Mouse (Mus musculus): ENCODE measurements at regions not wholly inside any gene's neighbourhood (a gene's known extent, or its start where the extent isn't known, plus 50 kb on each side); places are given as distances from the start of the nearest gene placed in this dataset.

DNA sequence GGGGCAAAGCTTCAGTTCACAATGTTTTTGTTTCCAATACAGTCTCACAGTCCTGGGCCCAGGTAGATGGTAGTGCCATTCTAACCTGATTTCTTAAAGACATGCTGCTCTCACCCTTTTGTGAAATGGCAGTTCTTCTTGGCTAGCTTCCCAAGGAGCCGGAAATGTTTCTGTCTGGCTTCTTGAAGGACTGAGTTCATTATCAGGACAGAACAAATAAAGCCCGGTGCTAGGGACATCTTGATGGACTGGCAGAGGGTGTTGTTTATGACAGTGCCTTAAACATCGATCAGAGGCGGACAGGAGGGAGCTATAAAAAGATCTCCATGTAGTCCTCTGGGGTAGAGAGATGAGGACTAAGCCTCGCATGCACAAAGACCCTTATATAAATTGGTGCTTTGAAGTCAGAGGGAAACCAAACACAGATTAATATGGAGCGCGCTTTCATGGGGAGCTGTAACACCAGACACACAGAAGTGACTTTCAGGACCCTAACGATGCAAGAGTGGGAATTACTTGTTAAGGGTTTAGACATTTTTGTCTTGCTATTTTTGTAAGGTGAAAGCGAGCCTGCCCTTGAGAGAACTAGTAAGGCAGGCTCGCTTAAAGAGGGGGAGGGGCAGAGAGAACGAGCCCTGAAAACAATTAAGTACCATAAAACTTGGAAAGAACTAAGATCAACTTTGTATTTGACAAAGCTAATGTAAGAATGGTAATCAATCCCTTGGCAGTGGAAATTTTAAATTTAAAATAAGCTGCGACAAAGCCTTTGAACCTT is 96.2 kb downstream of the Fzd1 start:
- H3K9me3 ChIP-seq (ENCODE audit: control insufficient read depth, low read depth, low read length) = 0 out of 2 replicates have a peak, but pooled peaks cover 6% of the 10 kb centered on the region
- 25% methylated on average over 12 of the region's 12 CpGs for WGBS
- peak; percentile 14; the same call in 1 of the 2 replicates for ATAC-seq (ENCODE audit: insufficient number of reproducible peaks, insufficient read depth, low FRiP score, low read depth)
- peaks cover 7% of the 10 kb centered on the region; the same call in 1 of the 2 replicates for H3K4me1 ChIP-seq (ENCODE audit: control insufficient read depth, insufficient read depth, low read length)
- H3K27me3 ChIP-seq (ENCODE audit: control insufficient read depth, insufficient read depth, low read length) = no peaks in the 10 kb centered on the region
- no peaks in the 10 kb centered on the region for H3K36me3 ChIP-seq (ENCODE audit: control insufficient read depth, insufficient read depth, low read length)
- peak overlapping the region; percentile 19; the same call in 1 of the 2 replicates for H3K4me2 ChIP-seq (replicated peaks; ENCODE audit: low read depth, low read length)
- no peak overlapping the region for H3K27ac ChIP-seq (ENCODE audit: low read length)
- H3K9ac ChIP-seq (replicated peaks; ENCODE audit: low read depth, low read length) = no peak overlapping the region
- H3K4me3 ChIP-seq (ENCODE audit: low read depth, low read length) = no peak overlapping the region

GRCm38 (mm10) chr5:4657982-4658381 is 99.9 kb downstream of the Fzd1 start:
- Histone ChIP-seq H3K4me3 (ENCODE audit: low read depth, low read length) (no peak overlapping the region), H3K27me3 (ENCODE audit: control insufficient read depth, insufficient read depth, low read length) (no peaks in the 10 kb centered on the region), H3K36me3 (ENCODE audit: control insufficient read depth, insufficient read depth, low read length) (no peaks in the 10 kb centered on the region), H3K4me1 (ENCODE audit: control insufficient read depth, insufficient read depth, low read length) (peaks cover 7% of the 10 kb centered on the region; the same call in 1 of the 2 replicates), H3K9me3 (ENCODE audit: control insufficient read depth, low read depth, low read length) (0 out of 2 replicates have a peak, but pooled peaks cover 6% of the 10 kb centered on the region), H3K4me2 (replicated peaks; ENCODE audit: low read depth, low read length) (no peak overlapping the region), H3K9ac (replicated peaks; ENCODE audit: low read depth, low read length) (no peak overlapping the region), H3K27ac (ENCODE audit: low read length) (no peak overlapping the region)
- ATAC-seq (ENCODE audit: insufficient number of reproducible peaks, insufficient read depth, low FRiP score, low read depth) = no peak
- 37% methylated on average over 1 of the region's 1 CpGs for WGBS

GRCm38 (mm10) chr5:4654186-4654585 is 103.6 kb downstream of the Fzd1 start:
- no peak for ATAC-seq (ENCODE audit: insufficient number of reproducible peaks, insufficient read depth, low FRiP score, low read depth)
- H3K9ac ChIP-seq (replicated peaks; ENCODE audit: low read depth, low read length) = no peak overlapping the region
- no peaks in the 10 kb centered on the region for H3K36me3 ChIP-seq (ENCODE audit: control insufficient read depth, insufficient read depth, low read length)
- H3K4me1 ChIP-seq (ENCODE audit: control insufficient read depth, insufficient read depth, low read length) = peaks cover 9% of the 10 kb centered on the region; the same call in 1 of the 2 replicates
- no peak overlapping the region for H3K4me3 ChIP-seq (ENCODE audit: low read depth, low read length)
- H3K4me2 ChIP-seq (replicated peaks; ENCODE audit: low read depth, low read length) = no peak overlapping the region
- H3K9me3 ChIP-seq (ENCODE audit: control insufficient read depth, low read depth, low read length) = 0 out of 2 replicates have a peak, but pooled peaks cover 6% of the 10 kb centered on the region
- no peaks in the 10 kb centered on the region for H3K27me3 ChIP-seq (ENCODE audit: control insufficient read depth, insufficient read depth, low read length)
- H3K27ac ChIP-seq (ENCODE audit: low read length) = no peak overlapping the region

- Histone ChIP-seq H3K27ac (ENCODE audit: low read length) (no peak overlapping the region), H3K9me3 (ENCODE audit: control insufficient read depth, low read depth, low read length) (no peaks in the 10 kb centered on the region), H3K4me2 (replicated peaks; ENCODE audit: low read depth, low read length) (no peak overlapping the region), H3K4me1 (ENCODE audit: control insufficient read depth, insufficient read depth, low read length) (peaks cover 9% of the 10 kb centered on the region; the same call in 1 of the 2 replicates), H3K9ac (replicated peaks; ENCODE audit: low read depth, low read length) (no peak overlapping the region), H3K4me3 (ENCODE audit: low read depth, low read length) (no peak overlapping the region), H3K36me3 (ENCODE audit: control insufficient read depth, insufficient read depth, low read length) (no peaks in the 10 kb centered on the region), H3K27me3 (ENCODE audit: control insufficient read depth, insufficient read depth, low read length) (no peaks in the 10 kb centered on the region)
- no peak for ATAC-seq (ENCODE audit: insufficient number of reproducible peaks, insufficient read depth, low FRiP score, low read depth)
- WGBS = 69% methylated on average over 6 of the region's 6 CpGs
Observed at GRCm38 (mm10) chr5:4651167-4651955, 106.5 kb downstream of the Fzd1 start.

- Histone ChIP-seq H3K9ac (replicated peaks; ENCODE audit: low read depth, low read length) (no peak overlapping the region), H3K4me1 (ENCODE audit: control insufficient read depth, insufficient read depth, low read length) (peaks cover 9% of the 10 kb centered on the region; the same call in 1 of the 2 replicates), H3K27me3 (ENCODE audit: control insufficient read depth, insufficient read depth, low read length) (no peaks in the 10 kb centered on the region), H3K4me2 (replicated peaks; ENCODE audit: low read depth, low read length) (no peak overlapping the region), H3K36me3 (ENCODE audit: control insufficient read depth, insufficient read depth, low read length) (no peaks in the 10 kb centered on the region), H3K9me3 (ENCODE audit: control insufficient read depth, low read depth, low read length) (no peaks in the 10 kb centered on the region), H3K4me3 (ENCODE audit: low read depth, low read length) (no peak overlapping the region), H3K27ac (ENCODE audit: low read length) (no peak overlapping the region)
- ATAC-seq (ENCODE audit: insufficient number of reproducible peaks, insufficient read depth, low FRiP score, low read depth) = no peak
- WGBS = 91% methylated on average over 3 of the region's 3 CpGs
Observed at GRCm38 (mm10) chr5:4650709-4651108, 107.1 kb downstream of the Fzd1 start.

GRCm38 (mm10) chr5:4649858-4650556 is 107.8 kb downstream of the Fzd1 start:
- ATAC-seq (ENCODE audit: insufficient number of reproducible peaks, insufficient read depth, low FRiP score, low read depth) = peak; percentile 53; the same call in 1 of the 2 replicates
- Histone ChIP-seq H3K36me3 (ENCODE audit: control insufficient read depth, insufficient read depth, low read length) (no peaks in the 10 kb centered on the region), H3K4me2 (replicated peaks; ENCODE audit: low read depth, low read length) (no peak overlapping the region), H3K4me1 (ENCODE audit: control insufficient read depth, insufficient read depth, low read length) (peaks cover 9% of the 10 kb centered on the region; the same call in 1 of the 2 replicates), H3K27ac (ENCODE audit: low read length) (no peak overlapping the region), H3K27me3 (ENCODE audit: control insufficient read depth, insufficient read depth, low read length) (no peaks in the 10 kb centered on the region), H3K4me3 (ENCODE audit: low read depth, low read length) (no peak overlapping the region), H3K9me3 (ENCODE audit: control insufficient read depth, low read depth, low read length) (no peaks in the 10 kb centered on the region), H3K9ac (replicated peaks; ENCODE audit: low read depth, low read length) (no peak overlapping the region)
- WGBS = 30% methylated on average over 6 of the region's 6 CpGs

DNA sequence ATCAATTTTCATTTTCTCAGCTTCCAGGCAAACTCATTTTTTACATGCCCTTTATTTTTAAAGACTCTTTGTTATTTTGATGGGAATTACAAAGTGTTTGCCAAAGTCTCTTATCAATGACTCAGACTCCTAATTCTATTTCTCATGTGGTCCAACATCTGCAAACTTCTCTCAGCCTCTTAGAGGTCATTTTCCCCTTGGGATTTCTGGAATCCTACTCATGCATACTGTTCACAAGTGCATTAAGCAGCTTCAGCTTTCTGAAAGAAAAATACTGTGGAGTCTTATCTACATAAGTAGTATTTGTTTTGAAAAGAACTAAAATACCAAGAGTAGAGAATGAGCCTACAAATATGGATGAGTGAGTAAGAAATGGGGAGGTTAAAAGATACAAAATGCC is 116.8 kb downstream of the Fzd1 start:
- Histone ChIP-seq H3K9me3 (ENCODE audit: control insufficient read depth, low read depth, low read length) (no peaks in the 10 kb centered on the region), H3K9ac (replicated peaks; ENCODE audit: low read depth, low read length) (no peak overlapping the region), H3K36me3 (ENCODE audit: control insufficient read depth, insufficient read depth, low read length) (no peaks in the 10 kb centered on the region), H3K4me1 (ENCODE audit: control insufficient read depth, insufficient read depth, low read length) (no peaks in the 10 kb centered on the region), H3K4me3 (ENCODE audit: low read depth, low read length) (no peak overlapping the region), H3K4me2 (replicated peaks; ENCODE audit: low read depth, low read length) (no peak overlapping the region), H3K27ac (ENCODE audit: low read length) (no peak overlapping the region), H3K27me3 (ENCODE audit: control insufficient read depth, insufficient read depth, low read length) (no peaks in the 10 kb centered on the region)
- ATAC-seq (ENCODE audit: insufficient number of reproducible peaks, insufficient read depth, low FRiP score, low read depth) = no peak

- no peaks in the 10 kb centered on the region for H3K9me3 ChIP-seq (ENCODE audit: control insufficient read depth, low read depth, low read length)
- ATAC-seq (ENCODE audit: insufficient number of reproducible peaks, insufficient read depth, low FRiP score, low read depth) = no peak
- no peaks in the 10 kb centered on the region for H3K36me3 ChIP-seq (ENCODE audit: control insufficient read depth, insufficient read depth, low read length)
- no peak overlapping the region for H3K4me3 ChIP-seq (ENCODE audit: low read depth, low read length)
- 40% methylated on average over 3 of the region's 3 CpGs for WGBS
- H3K27me3 ChIP-seq (ENCODE audit: control insufficient read depth, insufficient read depth, low read length) = no peaks in the 10 kb centered on the region
- H3K9ac ChIP-seq (replicated peaks; ENCODE audit: low read depth, low read length) = no peak overlapping the region
- H3K27ac ChIP-seq (ENCODE audit: low read length) = no peak overlapping the region
- H3K4me2 ChIP-seq (replicated peaks; ENCODE audit: low read depth, low read length) = no peak overlapping the region
- no peaks in the 10 kb centered on the region for H3K4me1 ChIP-seq (ENCODE audit: control insufficient read depth, insufficient read depth, low read length)
Observed at GRCm38 (mm10) chr5:4633763-4634162, 124.1 kb downstream of the Fzd1 start.

Data from stomach, embryonic 14.5 days (tissue).